Mouse (Mus musculus): ENCODE data around the gene Il1rapl2. TPM values are rescaled to one million over a fixed set of nuclear protein-coding genes. Genes with fewer than 3 reads are reported as not detected.
"Not testable (repeated sequence)": the region's sequence is repeated elsewhere in the genome, so short reads cannot be mapped to it uniquely, and the experiment has no call there.

Gene Il1rapl2
- total RNA-seq, 2 experiments from 2014 or later: not detected

- DNase-seq: no peak
- intact Hi-C loops (cut with DNase I): no loop called here
These were observed 534.3 kb downstream of the Il1rapl2 start for GRCm38 (mm10) chrX:138104668-138105067.

- DNase-seq: peak in 1 of 2 experiments; percentile 2
- intact Hi-C loops (cut with DNase I): loop anchor here (2.0 kb wide), 1 partner anchor 503 kb away; no protein-coding TSS in a partner anchor
These were observed 599.7 kb downstream of the Il1rapl2 start for GRCm38 (mm10) chrX:138170146-138170545.

- intact Hi-C loops (cut with DNase I): no loop called here
These were observed 639.1 kb downstream of the Il1rapl2 start, which contains the start of gene Tex13a for GRCm38 (mm10) chrX:138209480-138209879. Tex13a (minus strand) TSS chrX:138209580.

GRCm38 (mm10) chrX:138234626-138235025 lies 664.2 kb downstream of the Il1rapl2 start:
- intact Hi-C loops (cut with DNase I): no loop called here
- no peak for DNase-seq

More at GRCm38 (mm10) chrX:138209480-138209879, 639.1 kb downstream of the Il1rapl2 start, which contains the start of gene Tex13a:
- no peak for DNase-seq

- intact Hi-C loops (cut with DNase I); DNase-seq: not testable (repeated sequence)
These were observed 778.3 kb downstream of the Il1rapl2 start for GRCm38 (mm10) chrX:138348736-138349135.

GRCm38 (mm10) chrX:138433794-138434193 lies 863.4 kb downstream of the Il1rapl2 start:
- no peak for DNase-seq
- intact Hi-C loops (cut with DNase I): no loop called here

GRCm38 (mm10) chrX:138437939-138438338 lies 867.5 kb downstream of the Il1rapl2 start:
- intact Hi-C loops (cut with DNase I): no loop called here
- peak; percentile 30 to 46 for DNase-seq

GRCm38 (mm10) chrX:138449856-138450255 lies 879.4 kb downstream of the Il1rapl2 start:
- intact Hi-C loops (cut with DNase I): no loop called here
- no peak for DNase-seq

GRCm38 (mm10) chrX:138478488-138478887 lies 908.1 kb downstream of the Il1rapl2 start:
- DNase-seq: no peak
- intact Hi-C loops (cut with DNase I): no loop called here

GRCm38 (mm10) chrX:138500510-138500909 lies 930.1 kb downstream of the Il1rapl2 start:
- intact Hi-C loops (cut with DNase I): no loop called here
- DNase-seq: no peak

- intact Hi-C loops (cut with DNase I): no loop called here
- no peak for DNase-seq
These were observed 934.6 kb downstream of the Il1rapl2 start for GRCm38 (mm10) chrX:138505049-138505448.

GRCm38 (mm10) chrX:138620106-138620505 lies 1049.7 kb downstream of the Il1rapl2 start:
- DNase-seq: no peak
- intact Hi-C loops (cut with DNase I): no loop called here

- intact Hi-C loops (cut with DNase I): no loop called here
- DNase-seq: no peak
These were observed 1054.9 kb downstream of the Il1rapl2 start for GRCm38 (mm10) chrX:138625311-138625710.

GRCm38 (mm10) chrX:138722372-138722771 lies 1152.0 kb downstream of the Il1rapl2 start:
- DNase-seq: no peak
- intact Hi-C loops (cut with DNase I): no loop called here

- intact Hi-C loops (cut with DNase I): no loop called here
- DNase-seq: no peak
These were observed 1230.5 kb downstream of the Il1rapl2 start for GRCm38 (mm10) chrX:138800958-138801357.

GRCm38 (mm10) chrX:138831876-138832275 lies 1261.5 kb downstream of the Il1rapl2 start:
- intact Hi-C loops (cut with DNase I): no loop called here
- no peak for DNase-seq

GRCm38 (mm10) chrX:138833894-138834293 lies 1263.5 kb downstream of the Il1rapl2 start:
- intact Hi-C loops (cut with DNase I): no loop called here
- no peak for DNase-seq

- DNase-seq: peak; percentile 2 to 14
These were observed 1268.0 kb downstream of the Il1rapl2 start for GRCm38 (mm10) chrX:138838381-138838780.

More at GRCm38 (mm10) chrX:138838381-138838780, 1268.0 kb downstream of the Il1rapl2 start:
- intact Hi-C loops (cut with DNase I): no loop called here
